Mouse (Mus musculus) forebrain, embryonic 10.5 days (tissue): Measurements from ENCODE around the gene Ube3b. TPM values are rescaled to one million over a fixed set of nuclear protein-coding genes. Genes with fewer than 3 reads are reported as not detected.

ENCODE experiments used
- DNase-seq: peaks from one replicate; pipeline ENCODE4 v3.0.0-alpha.2; 2017; ENCODE audit warnings: low spot score; ENCODE audit errors: extremely low spot score
- H3K27ac ChIP-seq: fragments of 300-500 bp; sonication (generic); 2 replicates; pipeline ENCODE4 v1.5.1; 2016; ENCODE audit warnings: mild to moderate bottlenecking
- H3K27me3 ChIP-seq: fragments of 300-500 bp; sonication (generic); 2 replicates; pipeline ENCODE4 v1.6.1; 2016; ENCODE audit warnings: mild to moderate bottlenecking; ENCODE audit not compliant: poor library complexity, severe bottlenecking
- H3K36me3 ChIP-seq: fragments of 300-500 bp; sonication (generic); replicated peaks from 2 replicates; pipeline ENCODE4 v1.6.1; 2016; ENCODE audit warnings: mild to moderate bottlenecking, moderate library complexity
- H3K4me1 ChIP-seq: fragments of 300-500 bp; sonication (generic); 2 replicates; pipeline ENCODE4 v1.6.1; 2016
- H3K4me3 ChIP-seq: fragments of 300-500 bp; sonication (generic); 2 replicates; pipeline ENCODE4 v1.5.1; 2016; ENCODE audit warnings: mild to moderate bottlenecking, moderate library complexity
- H3K9me3 ChIP-seq: fragments of 300-500 bp; sonication (generic); 2 replicates; pipeline ENCODE4 v1.6.1; 2016; ENCODE audit warnings: mild to moderate bottlenecking, moderate library complexity
- WGBS: fragments of 180-500 bp; shearing (Covaris S2); methylation state at CpG from one replicate; pipeline ENCODE4 v1.1.7; 2016; 5-methylcytosine and 5-hydroxymethylcytosine counted together
- polyA plus RNA-seq: library from polyadenylated mRNA; unstranded; fragments of >200 nt; fragmentation: Nextera tagmentation; extraction: Ambion mirVana; gene quantifications from 2 replicates; pipeline ENCODE4 v1.2.1, GENCODE M21; 2016

The Ube3b gene
- polyA plus RNA-seq, 1 experiment from 2014 or later: 51.3 TPM

GRCm38 (mm10) chr5:114456287-114456686, 75.9 kb downstream of the Ube3b start:
- 86% methylated on average over 9 of the region's 9 CpGs for WGBS
- H3K27ac ChIP-seq: peak overlapping the region; percentile 48
- H3K36me3 ChIP-seq: peaks cover 52% of the 10 kb centered on the region
- no peak for DNase-seq
- H3K4me1 ChIP-seq: peaks cover 20% of the 10 kb centered on the region
- peaks cover 12% of the 10 kb centered on the region for H3K27me3 ChIP-seq
- no peaks in the 10 kb centered on the region for H3K9me3 ChIP-seq
- no peak overlapping the region for H3K4me3 ChIP-seq

GRCm38 (mm10) chr5:114456995-114457605, 76.7 kb downstream of the Ube3b start:
- no peaks in the 10 kb centered on the region for H3K9me3 ChIP-seq
- peaks cover 44% of the 10 kb centered on the region for H3K36me3 ChIP-seq
- peaks cover 16% of the 10 kb centered on the region for H3K27me3 ChIP-seq
- no peak overlapping the region for H3K27ac ChIP-seq
- H3K4me1 ChIP-seq: peaks cover 28% of the 10 kb centered on the region
- WGBS: 86% methylated on average over 16 of the region's 16 CpGs
- DNase-seq: no peak
- no peak overlapping the region for H3K4me3 ChIP-seq

DNA sequence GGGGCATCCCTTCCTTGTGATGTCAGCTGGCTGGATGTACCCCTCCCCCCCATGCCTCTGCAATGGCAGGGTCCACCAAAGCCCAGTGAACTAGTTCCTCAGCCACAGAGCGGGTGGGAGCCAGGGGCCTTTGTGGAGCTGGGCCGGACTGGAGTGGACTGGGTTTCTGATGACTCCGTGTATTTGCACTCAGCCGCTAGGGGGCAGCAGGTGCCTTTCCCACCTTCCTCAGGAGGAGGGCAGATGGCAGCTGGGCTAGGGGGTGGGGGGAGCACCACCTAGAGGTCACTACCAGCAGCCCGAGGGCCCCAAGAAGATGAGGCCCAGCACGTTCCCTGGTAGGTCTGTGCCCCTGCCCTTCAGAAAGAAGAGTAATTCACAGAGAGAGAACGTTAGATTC, 80.8 kb downstream of the Ube3b start:
- Histone ChIP-seq H3K9me3 (no peaks in the 10 kb centered on the region), H3K27ac (peak overlapping the region; percentile 75), H3K4me1 (peaks cover 62% of the 10 kb centered on the region), H3K27me3 (peaks cover 49% of the 10 kb centered on the region), H3K36me3 (peaks cover 6% of the 10 kb centered on the region; the same call in 1 of the 2 replicates), H3K4me3 (peak overlapping the region; percentile 10; the same call in 1 of the 2 replicates)
- WGBS: 5% methylated on average over 7 of the region's 7 CpGs
- peak; percentile 88 for DNase-seq

- Histone ChIP-seq H3K27ac (peak overlapping the region; percentile 75), H3K27me3 (peaks cover 51% of the 10 kb centered on the region), H3K4me3 (no peak overlapping the region), H3K9me3 (no peaks in the 10 kb centered on the region), H3K4me1 (peaks cover 74% of the 10 kb centered on the region), H3K36me3 (no peaks in the 10 kb centered on the region)
- 82% methylated on average over 24 of the region's 24 CpGs for WGBS
- no peak for DNase-seq
Observed at GRCm38 (mm10) chr5:114462067-114463040, 81.9 kb downstream of the Ube3b start.

DNA sequence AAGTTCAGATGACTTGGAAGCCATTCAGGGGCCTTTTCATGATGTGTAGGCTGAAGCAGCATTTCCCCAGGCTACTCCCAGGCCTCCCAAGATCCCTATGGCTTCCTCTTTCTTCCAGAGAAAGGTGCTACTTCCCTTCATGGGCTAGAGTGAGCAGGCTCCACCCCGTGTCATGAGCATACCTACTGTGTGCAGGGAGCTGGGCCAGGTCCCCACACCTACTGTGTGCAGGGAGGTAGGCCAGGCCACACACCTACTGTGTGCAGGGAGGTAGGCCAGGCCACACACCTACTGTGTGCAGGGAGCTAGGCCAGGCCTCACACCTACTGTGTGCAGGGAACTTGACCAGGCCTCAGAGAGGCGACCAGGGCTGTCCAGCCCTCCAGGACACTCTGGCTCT, 84.2 kb downstream of the Ube3b start:
- Histone ChIP-seq H3K27ac (peak overlapping the region; percentile 86), H3K9me3 (no peaks in the 10 kb centered on the region), H3K36me3 (no peaks in the 10 kb centered on the region), H3K4me1 (peaks cover 93% of the 10 kb centered on the region), H3K4me3 (no peak overlapping the region), H3K27me3 (peaks cover 58% of the 10 kb centered on the region)
- WGBS: 82% methylated on average over 2 of the region's 2 CpGs
- no peak for DNase-seq

GRCm38 (mm10) chr5:114465641-114466040, 85.2 kb downstream of the Ube3b start:
- peaks cover 59% of the 10 kb centered on the region for H3K27me3 ChIP-seq
- H3K4me3 ChIP-seq: 0 out of 2 replicates have a peak overlapping the region, but pooled peaks have one; percentile 8

DNA sequence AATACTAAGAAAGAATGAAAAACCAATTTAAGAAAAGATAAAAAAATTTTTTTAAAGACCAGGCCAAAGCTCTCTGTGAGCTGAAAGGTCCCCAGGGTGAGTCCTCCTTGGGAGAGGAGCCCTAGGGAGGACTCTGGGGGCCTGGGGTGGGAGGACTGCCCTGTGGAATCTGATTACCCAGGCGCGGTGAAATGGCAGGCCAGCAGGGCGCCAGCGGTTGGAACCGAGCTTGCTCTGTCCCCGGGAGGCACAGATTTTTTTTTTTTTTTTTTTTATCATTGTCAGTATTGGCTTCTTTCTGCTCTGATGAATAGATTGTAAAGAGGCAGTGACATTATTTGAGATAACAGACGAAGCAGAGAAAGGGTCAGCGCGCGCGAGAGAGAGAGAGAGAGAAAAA, 86.6 kb downstream of the Ube3b start:
- peaks cover 60% of the 10 kb centered on the region for H3K27me3 ChIP-seq
- 0% methylated on average over 11 of the region's 11 CpGs for WGBS
- no peaks in the 10 kb centered on the region for H3K36me3 ChIP-seq
- H3K4me1 ChIP-seq: peaks cover 83% of the 10 kb centered on the region
- no peak for DNase-seq
- peak overlapping the region; percentile 86 for H3K27ac ChIP-seq
- H3K4me3 ChIP-seq: peak overlapping the region; percentile 38
- peaks cover 2% of the 10 kb centered on the region; the same call in 1 of the 2 replicates for H3K9me3 ChIP-seq

More at GRCm38 (mm10) chr5:114465641-114466040, 85.2 kb downstream of the Ube3b start:
- Histone ChIP-seq H3K9me3 (no peaks in the 10 kb centered on the region), H3K27ac (peak overlapping the region; percentile 86), H3K4me1 (peaks cover 93% of the 10 kb centered on the region), H3K36me3 (no peaks in the 10 kb centered on the region)
- 56% methylated on average over 7 of the region's 7 CpGs for WGBS
- peak; percentile 50 for DNase-seq

- Histone ChIP-seq H3K4me1 (peaks cover 79% of the 10 kb centered on the region), H3K9me3 (peaks cover 6% of the 10 kb centered on the region; the same call in 1 of the 2 replicates), H3K4me3 (peak overlapping the region; percentile 38), H3K36me3 (no peaks in the 10 kb centered on the region), H3K27ac (peak overlapping the region; percentile 86), H3K27me3 (peaks cover 58% of the 10 kb centered on the region)
- WGBS: under 1% methylated on average over 12 of the region's 13 CpGs
- DNase-seq: peak; percentile 97
Observed at GRCm38 (mm10) chr5:114467430-114467829, 87.0 kb downstream of the Ube3b start.

DNA sequence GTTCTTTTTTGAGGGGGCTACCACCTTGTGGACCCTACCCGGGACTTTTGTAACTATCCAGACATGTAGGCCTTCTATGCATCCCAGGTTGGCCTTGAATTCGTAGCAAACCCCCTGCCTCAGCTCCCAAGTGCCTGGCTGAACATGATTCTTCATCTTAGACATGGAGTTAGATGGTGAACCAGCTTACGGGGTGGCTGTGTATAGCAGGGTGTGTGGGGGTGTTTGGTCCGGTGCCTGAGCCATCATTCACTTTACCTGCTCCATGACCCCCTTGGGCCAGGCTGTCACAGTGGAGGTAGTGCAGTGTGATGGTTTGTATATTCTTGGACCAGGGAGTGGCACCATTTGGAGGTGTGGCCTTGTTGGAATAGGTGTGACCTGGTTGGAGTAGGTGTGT, 87.6 kb downstream of the Ube3b start:
- 47% methylated on average over 4 of the region's 4 CpGs for WGBS
- Histone ChIP-seq H3K27me3 (peaks cover 58% of the 10 kb centered on the region), H3K36me3 (no peaks in the 10 kb centered on the region), H3K4me3 (peak overlapping the region; percentile 38), H3K9me3 (peaks cover 7% of the 10 kb centered on the region; the same call in 1 of the 2 replicates), H3K27ac (peak overlapping the region; percentile 86), H3K4me1 (peaks cover 77% of the 10 kb centered on the region)
- no peak for DNase-seq

GRCm38 (mm10) chr5:114470359-114470758, 90.0 kb downstream of the Ube3b start:
- no peak for DNase-seq
- Histone ChIP-seq H3K36me3 (no peaks in the 10 kb centered on the region), H3K9me3 (peaks cover 7% of the 10 kb centered on the region; the same call in 1 of the 2 replicates), H3K4me3 (no peak overlapping the region), H3K27ac (no peak overlapping the region), H3K4me1 (peaks cover 84% of the 10 kb centered on the region), H3K27me3 (peaks cover 56% of the 10 kb centered on the region)
- 90% methylated on average over 3 of the region's 3 CpGs for WGBS
